Mouse (Mus musculus) 3T3-L1 (cell line): ENCODE results near the gene Olfr619.

Experiments
- DNase-seq: peaks from one replicate; pipeline ENCODE4 v3.0.0-alpha.2; 2015; ENCODE audit warnings: low read depth, low spot score

Gene Olfr619

GRCm38 (mm10) chr7:103600275-103600674, at the start of gene Olfr619:
Gene Olfr619 (plus strand): TSS chr7:103600575.
- no peak for DNase-seq

- no peak for DNase-seq
Measured at GRCm38 (mm10) chr7:103555779-103556178, 44.6 kb upstream of the Olfr619 start, which contains the start of gene Olfr615. Gene Olfr615 (plus strand): TSS chr7:103556079.

- no peak for DNase-seq
Measured at GRCm38 (mm10) chr7:103569043-103569442, 31.3 kb upstream of the Olfr619 start, which contains the start of gene Olfr616. Gene Olfr616 (minus strand): TSS chr7:103569143.

GRCm38 (mm10) chr7:103572761-103573160, 27.6 kb upstream of the Olfr619 start, which contains the start of gene Olfr617:
Gene Olfr617 (plus strand): TSS chr7:103573061.
- DNase-seq: no peak

GRCm38 (mm10) chr7:103589803-103590202, 10.6 kb upstream of the Olfr619 start, which contains the start of gene Olfr618:
Gene Olfr618 (plus strand): TSS chr7:103590103.
- DNase-seq: no peak

GRCm38 (mm10) chr7:103607425-103607824, 7.0 kb downstream of the Olfr619 start:
- DNase-seq: no peak

GRCm38 (mm10) chr7:103612434-103612833, 12.1 kb downstream of the Olfr619 start, which contains the start of gene Olfr620:
Gene Olfr620 (minus strand): TSS chr7:103612534.
- DNase-seq: no peak

GRCm38 (mm10) chr7:103636795-103637194, 36.4 kb downstream of the Olfr619 start:
- no peak for DNase-seq

GRCm38 (mm10) chr7:103642602-103643001, 42.2 kb downstream of the Olfr619 start, which contains the start of gene Olfr622:
Gene Olfr622 (minus strand): TSS chr7:103642702.
- no peak for DNase-seq

GRCm38 (mm10) chr7:103644070-103644469, 43.7 kb downstream of the Olfr619 start:
- DNase-seq: no peak
